In the genomic region with DNA sequence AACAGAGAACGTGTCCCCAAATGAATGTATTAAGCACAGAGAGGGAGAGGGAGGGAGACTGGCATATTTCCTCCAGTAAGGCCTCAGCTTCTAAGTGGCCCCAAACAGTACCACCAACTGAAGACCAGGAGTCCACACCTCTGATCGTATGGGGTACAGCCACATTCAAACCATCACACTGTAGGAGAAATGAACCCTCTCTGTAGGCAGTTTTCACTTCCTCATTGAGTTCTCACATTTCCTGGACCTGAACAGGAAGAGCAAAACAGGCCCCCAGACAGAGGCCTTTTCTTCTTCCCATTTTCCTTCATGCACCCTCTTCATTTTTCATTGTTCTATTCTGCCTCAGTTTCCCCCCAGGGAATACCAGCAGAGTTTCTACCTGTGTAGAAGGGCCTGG, we compare ENCODE assay signal across 1 mouse cellular context.
TF ChIP-seq lines count a peak whose summit lies in the region.

No protein-coding gene starts in this region.

TF ChIP-seq in MEL, 35 proteins besides CTCF, POLR2A, EP300 and RAD21:
- TF ChIP-seq MXI1 (IDR thresholded peaks at IDR 0.05; ENCODE audit: low read depth, low read length) (no peak), NELFE (IDR thresholded peaks at IDR 0.05; ENCODE audit: low read depth, low read length) (no peak), UBTF (IDR thresholded peaks at IDR 0.05; ENCODE audit: borderline replicate concordance, insufficient read depth, low read depth, low read length) (no peak), MAFK (IDR thresholded peaks at IDR 0.05; ENCODE audit: borderline replicate concordance, low read depth, low read length) (no peak)
